Mouse (Mus musculus): ENCODE data around the gene Tesc.

DNA sequence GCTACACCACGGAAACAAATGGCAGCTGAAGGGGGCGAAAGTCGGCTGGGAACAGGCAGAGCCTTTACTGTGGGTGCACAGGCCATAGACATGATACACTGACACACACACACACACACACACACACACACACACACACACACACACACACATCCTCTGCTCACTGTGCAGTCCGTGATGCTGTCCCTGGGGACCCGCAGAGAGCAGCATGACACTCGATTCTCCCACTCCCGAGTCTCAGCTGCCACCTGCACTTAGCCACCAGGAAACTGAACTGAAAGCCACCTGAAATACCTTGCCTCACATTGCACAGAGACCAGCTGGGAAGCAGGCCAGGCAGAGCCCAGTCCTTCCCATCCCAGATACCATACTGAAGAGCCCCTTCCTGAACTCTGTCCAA, 57.8 kb downstream of the Tesc start:
- TF ChIP-seq CTCF (IDR thresholded peaks at IDR 0.05; ENCODE audit: insufficient read depth, low read depth, low read length) (no peak), POLR2A (IDR thresholded peaks at IDR 0.05; ENCODE audit: insufficient read depth, low read depth, low read length) (no peak)

All from olfactory bulb, adult 2 months (tissue).